Mouse (Mus musculus): ENCODE results near the gene Pdcd1lg2. TPM values are rescaled to one million over a fixed set of nuclear protein-coding genes. Genes with fewer than 3 reads are reported as not detected.

The Pdcd1lg2 gene
- polyA plus RNA-seq, 1 experiment from 2014 or later = 0.05 TPM

DNA sequence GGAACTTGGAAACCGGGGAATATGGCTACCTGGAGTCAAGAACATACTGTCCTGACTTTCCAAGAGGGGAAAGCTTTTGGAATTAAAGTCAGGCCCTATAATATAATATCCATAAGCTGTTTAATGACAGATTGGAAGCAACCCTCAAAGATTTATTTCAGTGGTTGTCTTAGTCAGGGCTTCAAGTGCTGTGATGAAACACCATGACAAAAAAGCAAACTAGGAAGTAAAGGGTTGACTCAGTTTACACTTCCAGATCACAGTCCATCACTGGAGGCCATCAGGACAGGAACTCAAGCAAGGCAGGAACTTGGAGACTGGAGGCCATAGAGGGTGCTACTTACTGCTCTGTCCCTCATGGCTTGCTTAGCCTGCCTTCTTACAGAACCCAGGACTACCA, 27.1 kb downstream of the Pdcd1lg2 start:
- no peak for ATAC-seq (ENCODE audit: low FRiP score, low TSS enrichment)
- H3K27ac ChIP-seq (replicated peaks) = no peak overlapping the region
- H3K9me3 ChIP-seq (ENCODE audit: control insufficient read depth, low read length) = no peaks in the 10 kb centered on the region
- no peaks in the 10 kb centered on the region for H3K36me3 ChIP-seq (ENCODE audit: control insufficient read depth, insufficient read depth, low read length)
- TF ChIP-seq CTCF (IDR thresholded peaks at IDR 0.05; ENCODE audit: low read depth) = no peak
- no peak for TF ChIP-seq EP300 (optimal IDR thresholded peaks at IDR 0.05)
- H3K4me3 ChIP-seq (ENCODE audit: low read depth, low read length) = no peak overlapping the region
- no peak for DNase-seq (ENCODE audit: low spot score)
- H3K4me2 ChIP-seq (replicated peaks; ENCODE audit: low read depth) = no peak overlapping the region
- H3K27me3 ChIP-seq (ENCODE audit: control insufficient read depth, insufficient read depth, low read length) = no peaks in the 10 kb centered on the region
- H3K4me1 ChIP-seq (replicated peaks; ENCODE audit: control insufficient read depth, insufficient read depth) = no peaks in the 10 kb centered on the region
- 85% methylated on average over 1 of the region's 1 CpGs for WGBS
- no peak overlapping the region for H3K9ac ChIP-seq (ENCODE audit: low read length)

DNA sequence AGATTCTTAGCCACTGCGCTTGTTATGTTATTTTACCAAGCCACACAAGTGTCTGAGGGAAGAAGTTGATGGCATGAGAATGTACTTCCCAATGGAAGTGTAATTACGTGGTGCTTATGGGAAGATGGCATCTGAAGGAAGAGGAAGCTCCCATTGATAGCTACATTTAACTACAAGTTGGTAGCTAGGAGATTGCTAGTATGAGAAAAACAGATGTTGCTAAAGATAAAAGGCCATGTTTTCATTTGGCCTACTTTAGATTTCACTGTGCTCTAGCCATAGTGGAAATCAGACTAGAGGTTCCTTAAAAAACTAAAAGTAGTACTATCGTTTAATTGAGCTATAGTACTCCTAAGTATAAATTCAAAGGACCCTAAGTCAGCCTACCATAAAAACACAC, 28.5 kb downstream of the Pdcd1lg2 start:
- DNase-seq (ENCODE audit: low spot score) (no peak), ATAC-seq (ENCODE audit: low FRiP score, low TSS enrichment) (no peak)
- Histone ChIP-seq H3K27me3 (ENCODE audit: control insufficient read depth, insufficient read depth, low read length) (no peaks in the 10 kb centered on the region), H3K4me1 (replicated peaks; ENCODE audit: control insufficient read depth, insufficient read depth) (no peaks in the 10 kb centered on the region), H3K9me3 (ENCODE audit: control insufficient read depth, low read length) (no peaks in the 10 kb centered on the region), H3K36me3 (ENCODE audit: control insufficient read depth, insufficient read depth, low read length) (no peaks in the 10 kb centered on the region), H3K4me3 (ENCODE audit: low read depth, low read length) (no peak overlapping the region), H3K4me2 (replicated peaks; ENCODE audit: low read depth) (no peak overlapping the region), H3K27ac (replicated peaks) (no peak overlapping the region), H3K9ac (ENCODE audit: low read length) (no peak overlapping the region)
- 83% methylated on average over 3 of the region's 3 CpGs for WGBS
- TF ChIP-seq CTCF (IDR thresholded peaks at IDR 0.05; ENCODE audit: low read depth) (no peak), EP300 (optimal IDR thresholded peaks at IDR 0.05) (no peak)

DNA sequence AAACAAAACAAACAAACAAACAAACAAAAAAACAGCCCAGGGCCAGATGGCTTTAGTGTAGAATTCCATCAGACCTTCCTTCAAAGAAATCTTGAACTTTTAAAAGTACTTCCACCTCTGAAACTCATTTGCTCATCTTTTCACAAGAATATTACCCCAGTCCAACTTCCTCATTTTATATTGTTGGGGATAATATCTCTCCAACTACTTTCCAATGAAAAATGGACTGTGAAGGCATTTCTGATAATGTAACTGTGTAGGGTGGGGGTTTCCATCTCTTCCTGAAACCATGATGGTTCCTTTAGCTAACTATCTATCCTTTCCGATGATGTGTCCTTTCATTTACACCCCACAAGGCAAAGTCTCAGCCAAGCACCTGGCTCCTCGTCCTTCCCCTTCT, 31.8 kb downstream of the Pdcd1lg2 start:
- Histone ChIP-seq H3K9ac (ENCODE audit: low read length) (no peak overlapping the region), H3K4me2 (replicated peaks; ENCODE audit: low read depth) (no peak overlapping the region), H3K4me1 (replicated peaks; ENCODE audit: control insufficient read depth, insufficient read depth) (no peaks in the 10 kb centered on the region), H3K9me3 (ENCODE audit: control insufficient read depth, low read length) (no peaks in the 10 kb centered on the region), H3K27ac (replicated peaks) (no peak overlapping the region), H3K4me3 (ENCODE audit: low read depth, low read length) (no peak overlapping the region), H3K27me3 (ENCODE audit: control insufficient read depth, insufficient read depth, low read length) (no peaks in the 10 kb centered on the region), H3K36me3 (ENCODE audit: control insufficient read depth, insufficient read depth, low read length) (no peaks in the 10 kb centered on the region)
- TF ChIP-seq EP300 (optimal IDR thresholded peaks at IDR 0.05) (no peak), CTCF (IDR thresholded peaks at IDR 0.05; ENCODE audit: low read depth) (no peak)
- WGBS = 71% methylated on average over 2 of the region's 2 CpGs
- no peak for ATAC-seq (ENCODE audit: low FRiP score, low TSS enrichment)
- no peak for DNase-seq (ENCODE audit: low spot score)

DNA sequence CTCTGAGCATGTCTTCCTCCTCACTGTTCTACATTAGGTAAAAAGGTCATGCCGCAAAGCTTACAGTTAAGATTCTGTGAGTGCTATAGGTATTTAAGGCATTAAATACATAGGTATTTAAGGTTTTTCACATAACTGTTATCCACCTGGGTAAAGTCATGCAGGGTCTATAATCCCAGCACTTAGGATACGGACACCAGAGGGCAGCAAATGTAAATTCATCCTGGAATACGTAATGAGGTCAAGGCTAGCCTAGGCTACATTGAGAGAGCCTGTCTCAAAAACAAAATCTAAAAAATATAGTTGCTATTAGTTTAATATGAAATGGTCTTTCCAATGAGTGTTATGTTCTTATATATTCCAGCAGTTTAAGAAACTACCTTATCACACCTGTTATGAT, 33.6 kb downstream of the Pdcd1lg2 start:
- ATAC-seq (ENCODE audit: low FRiP score, low TSS enrichment) (no peak), DNase-seq (ENCODE audit: low spot score) (no peak)
- H3K4me1 ChIP-seq (replicated peaks; ENCODE audit: control insufficient read depth, insufficient read depth) = no peaks in the 10 kb centered on the region
- H3K27me3 ChIP-seq (ENCODE audit: control insufficient read depth, insufficient read depth, low read length) = no peaks in the 10 kb centered on the region
- TF ChIP-seq CTCF (IDR thresholded peaks at IDR 0.05; ENCODE audit: low read depth) = peak; percentile 46
- no peak for TF ChIP-seq EP300 (optimal IDR thresholded peaks at IDR 0.05)
- H3K9ac ChIP-seq (ENCODE audit: low read length) = no peak overlapping the region
- no peak overlapping the region for H3K4me3 ChIP-seq (ENCODE audit: low read depth, low read length)
- no peaks in the 10 kb centered on the region for H3K36me3 ChIP-seq (ENCODE audit: control insufficient read depth, insufficient read depth, low read length)
- H3K4me2 ChIP-seq (replicated peaks; ENCODE audit: low read depth) = no peak overlapping the region
- no peaks in the 10 kb centered on the region for H3K9me3 ChIP-seq (ENCODE audit: control insufficient read depth, low read length)
- 89% methylated on average over 3 of the region's 3 CpGs for WGBS
- H3K27ac ChIP-seq (replicated peaks) = no peak overlapping the region

DNA sequence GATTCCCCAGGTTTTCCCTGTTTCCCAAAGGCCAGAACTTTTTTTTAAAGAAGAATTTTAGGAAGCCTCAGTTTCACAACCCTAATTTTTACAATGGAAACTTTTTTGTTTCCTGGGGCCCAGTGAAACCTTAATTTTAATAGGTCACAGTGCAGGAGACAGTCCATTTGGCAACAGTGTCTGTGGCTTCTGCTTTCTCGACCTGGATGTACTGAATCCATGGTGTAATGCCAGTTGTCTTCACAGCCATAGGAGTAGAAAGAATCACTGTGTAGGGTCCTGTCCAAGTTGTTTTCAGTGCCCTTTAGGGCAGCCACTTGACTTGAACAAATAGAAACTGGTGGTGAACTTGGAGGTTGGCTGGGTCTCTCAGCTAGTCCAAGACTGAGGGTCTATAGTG, 37.7 kb downstream of the Pdcd1lg2 start:
- Histone ChIP-seq H3K27ac (replicated peaks) (no peak overlapping the region), H3K9ac (ENCODE audit: low read length) (no peak overlapping the region), H3K4me2 (replicated peaks; ENCODE audit: low read depth) (no peak overlapping the region), H3K36me3 (ENCODE audit: control insufficient read depth, insufficient read depth, low read length) (no peaks in the 10 kb centered on the region), H3K27me3 (ENCODE audit: control insufficient read depth, insufficient read depth, low read length) (no peaks in the 10 kb centered on the region), H3K4me1 (replicated peaks; ENCODE audit: control insufficient read depth, insufficient read depth) (no peaks in the 10 kb centered on the region), H3K9me3 (ENCODE audit: control insufficient read depth, low read length) (no peaks in the 10 kb centered on the region), H3K4me3 (ENCODE audit: low read depth, low read length) (no peak overlapping the region)
- DNase-seq (ENCODE audit: low spot score) (no peak), ATAC-seq (ENCODE audit: low FRiP score, low TSS enrichment) (no peak)
- TF ChIP-seq CTCF (IDR thresholded peaks at IDR 0.05; ENCODE audit: low read depth) = no peak
- no peak for TF ChIP-seq EP300 (optimal IDR thresholded peaks at IDR 0.05)
- WGBS = 78% methylated on average over 1 of the region's 1 CpGs

DNA sequence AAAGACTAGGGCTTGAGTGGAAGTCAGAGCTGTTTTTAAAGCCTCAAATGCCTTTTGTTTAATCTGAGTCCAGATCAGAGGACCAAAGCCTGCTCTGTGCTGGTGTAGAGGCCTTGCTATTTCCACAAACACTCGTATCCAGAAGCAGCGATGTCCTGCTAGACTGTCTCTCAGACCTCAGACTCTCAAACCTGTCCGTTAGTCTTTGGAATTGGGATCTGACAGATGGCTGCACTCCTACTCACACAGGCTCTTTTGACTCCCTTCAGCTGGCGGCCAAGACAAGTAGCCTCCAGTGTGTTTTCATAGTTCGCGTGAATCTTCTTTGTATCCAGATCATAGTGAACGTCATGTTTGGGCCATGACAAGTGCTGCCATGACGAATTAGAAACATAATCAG, 39.7 kb downstream of the Pdcd1lg2 start:
- TF ChIP-seq EP300 (optimal IDR thresholded peaks at IDR 0.05) = no peak
- TF ChIP-seq CTCF (IDR thresholded peaks at IDR 0.05; ENCODE audit: low read depth) = no peak
- Histone ChIP-seq H3K9me3 (ENCODE audit: control insufficient read depth, low read length) (no peaks in the 10 kb centered on the region), H3K27ac (replicated peaks) (no peak overlapping the region), H3K4me3 (ENCODE audit: low read depth, low read length) (no peak overlapping the region), H3K4me2 (replicated peaks; ENCODE audit: low read depth) (no peak overlapping the region), H3K27me3 (ENCODE audit: control insufficient read depth, insufficient read depth, low read length) (no peaks in the 10 kb centered on the region), H3K4me1 (replicated peaks; ENCODE audit: control insufficient read depth, insufficient read depth) (no peaks in the 10 kb centered on the region), H3K36me3 (ENCODE audit: control insufficient read depth, insufficient read depth, low read length) (no peaks in the 10 kb centered on the region), H3K9ac (ENCODE audit: low read length) (no peak overlapping the region)
- WGBS = 81% methylated on average over 8 of the region's 8 CpGs
- DNase-seq (ENCODE audit: low spot score) (no peak), ATAC-seq (ENCODE audit: low FRiP score, low TSS enrichment) (no peak)

All from stomach, postnatal 0 days (tissue).